Mouse (Mus musculus): Measurements from ENCODE around the gene Ofd1.

Gene Ofd1

GRCm38 (mm10) chrX:166365458-166366213 lies 74.9 kb downstream of the Ofd1 start:
- ATAC-seq (ENCODE audit: insufficient number of reproducible peaks, low FRiP score, low TSS enrichment), result no peak

GRCm38 (mm10) chrX:166360455-166360854 lies 80.0 kb downstream of the Ofd1 start:
- no peak for ATAC-seq (ENCODE audit: insufficient number of reproducible peaks, low FRiP score, low TSS enrichment)

GRCm38 (mm10) chrX:166359927-166360440 lies 80.5 kb downstream of the Ofd1 start:
- ATAC-seq (ENCODE audit: insufficient number of reproducible peaks, low FRiP score, low TSS enrichment), result no peak

- no peak for ATAC-seq (ENCODE audit: insufficient number of reproducible peaks, low FRiP score, low TSS enrichment)
Measured at GRCm38 (mm10) chrX:166358955-166359354, 81.5 kb downstream of the Ofd1 start.

GRCm38 (mm10) chrX:166356276-166356675 lies 84.2 kb downstream of the Ofd1 start:
- no peak for ATAC-seq (ENCODE audit: insufficient number of reproducible peaks, low FRiP score, low TSS enrichment)

- ATAC-seq (ENCODE audit: insufficient number of reproducible peaks, low FRiP score, low TSS enrichment), result no peak
Measured at GRCm38 (mm10) chrX:166354913-166355312, 85.6 kb downstream of the Ofd1 start.

- ATAC-seq (ENCODE audit: insufficient number of reproducible peaks, low FRiP score, low TSS enrichment), result peak; percentile 69; the same call in 1 of the 2 replicates
Measured at GRCm38 (mm10) chrX:166353412-166353811, 87.1 kb downstream of the Ofd1 start.

- ATAC-seq (ENCODE audit: insufficient number of reproducible peaks, low FRiP score, low TSS enrichment), result peak; percentile 72
Measured at GRCm38 (mm10) chrX:166351790-166352189, 88.7 kb downstream of the Ofd1 start.

- ATAC-seq (ENCODE audit: insufficient number of reproducible peaks, low FRiP score, low TSS enrichment), result no peak
Measured at GRCm38 (mm10) chrX:166348634-166349033, 91.9 kb downstream of the Ofd1 start.

- no peak for ATAC-seq (ENCODE audit: insufficient number of reproducible peaks, low FRiP score, low TSS enrichment)
Measured at GRCm38 (mm10) chrX:166348086-166348485, 92.4 kb downstream of the Ofd1 start.

GRCm38 (mm10) chrX:166344228-166345015 lies 96.1 kb downstream of the Ofd1 start:
- peak; percentile 78 for ATAC-seq (ENCODE audit: insufficient number of reproducible peaks, low FRiP score, low TSS enrichment)

GRCm38 (mm10) chrX:166341795-166342194 lies 98.7 kb downstream of the Ofd1 start:
- no peak for ATAC-seq (ENCODE audit: insufficient number of reproducible peaks, low FRiP score, low TSS enrichment)
